Mouse (Mus musculus) embryonic stem cell, embryonic (primary cell): Measurements from ENCODE around the gene Cd33.

ENCODE experiments used
- CTCF ChIA-PET, 4 experiments: fragments of 300-600 bp in 2 of 4; fragments of 350-600 bp in 2 of 4; sonication (Branson Sonifier 250); formaldehyde crosslinking; loops; one replicate each; lab custom pipeline; 2022; ENCODE audit warnings: inconsistent platforms in 2 of 4; lab: Charles Lee
- POLR2A ChIA-PET, 4 experiments: fragments of 300-600 bp in 2 of 4; fragments of 350-600 bp in 2 of 4; sonication (Branson Sonifier 250); formaldehyde crosslinking; loops; one replicate each; lab custom pipeline; 2022; ENCODE audit warnings: antibody characterized with exemption in 4 of 4, inconsistent platforms in 1 of 4; lab: Charles Lee

Cd33 gene

DNA sequence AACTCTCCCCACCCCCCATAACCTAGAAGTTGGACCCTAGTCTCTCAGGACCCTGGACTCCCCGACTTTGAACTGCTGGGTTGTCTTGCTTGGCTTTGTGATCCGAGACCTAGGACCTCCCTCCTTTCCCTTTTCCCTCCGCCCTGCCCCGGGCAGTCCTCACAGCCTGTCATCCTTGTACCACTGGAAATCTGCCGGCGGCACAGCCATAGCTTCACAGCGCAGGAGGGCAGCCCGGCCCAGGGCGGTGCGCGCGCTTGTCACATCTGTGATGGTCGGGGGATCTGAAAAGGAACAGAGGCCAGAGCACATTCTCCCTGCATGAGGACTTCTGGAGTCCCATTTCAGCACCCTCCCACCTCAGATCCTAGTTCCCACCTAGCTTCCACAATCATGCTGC is 67.9 kb downstream of the Cd33 start:
- ChIA-PET CTCF (interaction anchor here in 2 of 4 experiments (0.8 to 2.8 kb wide), 4 partner anchors 10 to 33 kb away, joined by 3 to 16 read pairs (median 6); no protein-coding TSS in a partner anchor), POLR2A (interaction anchor here in 2 of 4 experiments (1.3 to 1.7 kb wide), 3 partner anchors 10 to 20 kb away, joined by 3 to 4 read pairs (median 3); no protein-coding TSS in a partner anchor)

DNA sequence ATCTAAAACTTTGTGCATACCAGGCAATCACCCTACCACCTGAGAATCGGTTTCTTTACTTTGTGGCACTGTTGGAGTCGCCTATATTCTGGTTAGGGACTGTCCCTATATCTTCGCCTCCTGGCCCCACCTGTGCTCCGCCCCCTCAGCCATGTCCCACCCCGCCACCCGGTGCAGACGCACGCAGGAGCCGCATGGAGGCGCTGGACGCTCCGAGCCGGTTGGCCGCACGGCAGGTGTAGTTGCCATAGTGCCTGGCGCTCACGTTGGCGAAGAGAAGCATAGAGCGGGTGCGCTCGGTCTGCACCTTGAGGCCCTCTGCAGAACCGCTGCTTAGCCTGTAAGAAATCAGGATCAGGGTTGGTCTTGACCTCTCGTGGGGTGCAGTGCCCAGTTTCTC is 68.5 kb downstream of the Cd33 start:
- CTCF ChIA-PET, result interaction anchor here in 3 of 4 experiments (0.5 to 2.8 kb wide), 5 partner anchors 9 to 33 kb away, joined by 3 to 16 read pairs (median 4); no protein-coding TSS in a partner anchor
- POLR2A ChIA-PET, result interaction anchor here in 2 of 4 experiments (1.7 to 1.8 kb wide), 2 partner anchors 10 kb away, joined by 4 to 5 read pairs; no protein-coding TSS in a partner anchor
